In the genomic region with DNA sequence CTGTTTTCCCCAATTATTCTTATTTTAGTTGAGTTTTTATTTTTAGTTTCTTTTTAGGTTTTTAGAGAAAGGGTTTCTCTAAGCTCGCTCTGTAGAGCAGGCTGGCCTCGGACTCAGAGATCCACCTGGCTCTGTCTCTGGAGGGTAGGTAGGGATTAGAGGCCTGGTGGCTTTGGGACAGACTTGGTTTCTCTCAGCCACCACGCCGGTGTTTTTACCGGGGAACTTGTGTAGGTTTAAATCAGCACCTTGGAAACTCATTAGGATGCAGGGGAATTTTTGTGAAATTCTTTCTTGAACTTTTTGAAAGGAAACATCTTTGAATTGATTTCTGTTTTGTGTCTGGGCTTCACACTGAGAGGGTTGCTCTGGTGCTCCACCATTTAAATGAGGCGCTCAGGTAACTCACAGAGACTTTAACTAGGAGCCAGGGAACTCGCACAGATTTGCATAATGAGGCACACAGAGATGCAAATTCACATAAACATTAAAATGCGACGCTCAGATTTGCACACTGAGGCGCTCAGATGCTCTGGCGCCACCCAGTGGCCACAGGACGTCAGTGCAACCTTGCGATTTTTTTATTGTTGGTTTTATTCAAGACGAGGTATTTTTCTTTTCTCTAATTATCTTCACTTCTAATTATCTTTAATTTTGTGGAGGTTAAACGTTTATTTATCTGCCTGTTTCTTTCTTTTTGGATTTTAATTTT, we compare ENCODE assay signal across 8 mouse cellular contexts. TPM values are rescaled to one million over a fixed set of nuclear protein-coding genes. Genes with fewer than 3 reads are reported as not detected.
DNase-seq lines count a peak whose midpoint lies in the region; ATAC-seq and TF ChIP-seq lines count a peak whose summit lies in the region.
"Not testable (repeated sequence)": the region's sequence is repeated elsewhere in the genome, so short reads cannot be mapped to it uniquely, and the experiment has no call there.

No protein-coding gene starts in this region.

- not testable (repeated sequence) for TF ChIP-seq EP300 in heart, postnatal 0 days (IDR thresholded peaks at IDR 0.05; ENCODE audit: low read depth)

- not testable (repeated sequence) for H3K27me3 ChIP-seq in E14TG2a.4 (ENCODE audit: insufficient read depth, low read length); embryonic facial prominence, embryonic 10.5 days (replicated peaks; ENCODE audit: low read depth, poor library complexity, severe bottlenecking); heart, postnatal 0 days (ENCODE audit: control insufficient read depth, insufficient read depth, low read length)

- TF ChIP-seq CTCF in E14TG2a.4 (conservative IDR thresholded peaks at IDR 0.05; ENCODE audit: low read length), result peak; percentile 99
- TF ChIP-seq CTCF in heart, postnatal 0 days (IDR thresholded peaks at IDR 0.05; ENCODE audit: low read depth), result peak; percentile 86

- not testable (repeated sequence) for H3K27ac ChIP-seq in embryonic facial prominence, embryonic 10.5 days (replicated peaks); heart, postnatal 0 days (ENCODE audit: low read depth)

- H3K4me3 ChIP-seq in E14TG2a.4 (replicated peaks; ENCODE audit: low read length), result peak overlapping the region; percentile 30
- not testable (repeated sequence) for H3K4me3 ChIP-seq in embryonic facial prominence, embryonic 10.5 days; heart, postnatal 0 days (ENCODE audit: low read depth, low read length)

- H3K4me1 ChIP-seq in E14TG2a.4 (replicated peaks; ENCODE audit: low read depth, low read length), result peaks cover 28% of the 10 kb centered on the region
- not testable (repeated sequence) for H3K4me1 ChIP-seq in embryonic facial prominence, embryonic 10.5 days; heart, postnatal 0 days (ENCODE audit: control insufficient read depth, insufficient read depth)

- H3K36me3 ChIP-seq in E14TG2a.4 (ENCODE audit: insufficient read depth, low read length), result peaks cover 54% of the 10 kb centered on the region
- H3K36me3 ChIP-seq in embryonic facial prominence, embryonic 10.5 days (replicated peaks), result peaks cover 48% of the 10 kb centered on the region
- H3K36me3 ChIP-seq in heart, postnatal 0 days (replicated peaks; ENCODE audit: control insufficient read depth, insufficient read depth, low read length), result peaks cover 28% of the 10 kb centered on the region

- ATAC-seq in heart, postnatal 0 days (ENCODE audit: insufficient read depth, low read depth), result not testable (repeated sequence)

- DNase-seq in brain, adult 2 months (ENCODE audit: low read depth, low spot score), result peak; percentile 92
- DNase-seq in embryonic facial prominence, embryonic 10.5 days (ENCODE audit: low spot score), result peak; percentile 72
- DNase-seq in heart, postnatal 0 days (ENCODE audit: low spot score), result peak; percentile 53
- DNase-seq in layer of hippocampus, adult 11-12 months (ENCODE audit: low spot score), result peak; percentile 89
- peak; percentile 61 to 82 for DNase-seq in lung, postnatal 4 days
- peak; percentile 88 to 89 for DNase-seq in right cerebral cortex, adult 2 months (ENCODE audit: low spot score in 2 of 2)
- peak; percentile 60 for DNase-seq in urinary bladder, postnatal 10 days (ENCODE audit: low spot score)

- H3K9ac ChIP-seq in heart, postnatal 0 days (replicated peaks; ENCODE audit: low read depth, low read length), result not testable (repeated sequence)

- H3K9me3 ChIP-seq in E14TG2a.4 (ENCODE audit: low read length), result peaks cover 43% of the 10 kb centered on the region
- peaks cover 44% of the 10 kb centered on the region for H3K9me3 ChIP-seq in embryonic facial prominence, embryonic 10.5 days
- H3K9me3 ChIP-seq in heart, postnatal 0 days (replicated peaks; ENCODE audit: control insufficient read depth, low read length), result peaks cover 17% of the 10 kb centered on the region

- H3K4me2 ChIP-seq in heart, postnatal 0 days (ENCODE audit: low read depth, low read length), result not testable (repeated sequence)

- WGBS in embryonic facial prominence, embryonic 10.5 days, result 55% methylated on average over 15 of the region's 15 CpGs
- WGBS in heart, postnatal 0 days, result 55% methylated on average over 15 of the region's 15 CpGs

RNA-seq across cellular contexts. Expression of a gene that starts 12.4 kb away (rescaled TPM):
- 259 and 324 TPM in 2 replicates for polyA plus RNA-seq in embryonic facial prominence, embryonic 10.5 days (2016; fragmentation: Nextera tagmentation; extraction: Ambion mirVana)
- 0.88 and 16.5 TPM in 2 replicates for total RNA-seq in heart, postnatal 0 days (2014; rRNA removed; ENCODE audit: low replicate concordance)
- polyA plus RNA-seq in heart, postnatal 0 days (2015; fragmentation: Nextera tagmentation; extraction: Ambion mirVana), result 32.6 and 63.9 TPM in 2 replicates
